Mouse (Mus musculus): ENCODE results near the gene Zfp217.

DNA sequence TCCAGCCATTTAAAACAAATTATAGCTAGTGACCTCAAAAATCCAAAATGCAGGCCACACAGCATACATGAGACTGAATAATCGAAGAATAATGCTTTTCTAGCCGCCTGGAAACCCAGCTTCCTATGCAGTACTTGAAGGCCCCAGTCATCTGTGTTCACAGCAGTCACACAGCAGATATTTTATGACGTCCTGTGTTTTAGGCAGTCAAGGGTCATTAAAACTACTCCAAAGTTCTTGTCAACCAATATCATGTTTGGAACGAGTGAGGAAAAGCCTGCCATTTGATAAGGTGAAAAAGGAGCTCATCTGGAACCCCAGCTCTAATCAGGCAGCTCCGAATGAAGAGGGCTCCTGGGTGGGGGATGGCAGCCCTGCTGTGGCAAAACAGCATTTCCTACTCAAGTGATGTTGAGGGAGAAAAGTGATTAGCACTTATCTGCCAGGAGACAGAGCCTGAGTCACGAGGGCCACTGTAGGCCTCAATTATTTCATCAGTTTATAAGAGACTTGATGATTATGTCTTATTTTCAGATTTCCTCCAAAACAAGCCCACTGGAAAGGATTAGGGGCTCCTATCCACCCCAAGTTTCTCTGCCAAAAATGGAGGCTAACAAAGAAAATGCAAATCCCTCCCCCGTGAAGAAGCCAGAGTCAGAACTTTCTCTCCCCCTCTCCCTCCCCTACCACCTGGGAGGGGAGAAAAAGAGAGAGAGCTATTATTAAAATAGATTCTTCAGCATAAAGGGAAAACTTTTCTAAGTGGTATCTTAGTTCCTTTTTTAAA lies 19.2 kb downstream of the Zfp217 start:
- no peak for TF ChIP-seq CTCF (IDR thresholded peaks at IDR 0.05; ENCODE audit: insufficient read depth, low read depth, low read length)
- TF ChIP-seq POLR2A (IDR thresholded peaks at IDR 0.05; ENCODE audit: insufficient read depth, low read depth, low read length), result no peak
